Mouse (Mus musculus) cerebellum, postnatal 36 days (tissue): ENCODE data around the gene Lrrc59.
"Not testable (repeated sequence)": the region's sequence is repeated elsewhere in the genome, so short reads cannot be mapped to it uniquely, and the experiment has no call there.

ENCODE experiments used
- DNase-seq, 2 experiments: peaks; one replicate each; pipeline ENCODE4 v3.0.0; 2021 to 2022; ENCODE audit warnings: mixed read lengths in 2 of 2

Lrrc59 gene

GRCm38 (mm10) chr11:94632988-94633387, 3.4 kb downstream of the Lrrc59 start:
- DNase-seq = no peak

- no peak for DNase-seq
Measured at GRCm38 (mm10) chr11:94634431-94634830, 4.9 kb downstream of the Lrrc59 start.

GRCm38 (mm10) chr11:94644461-94645219, 15.1 kb downstream of the Lrrc59 start:
- DNase-seq = no peak

GRCm38 (mm10) chr11:94646457-94646856, 16.9 kb downstream of the Lrrc59 start:
- no peak for DNase-seq

GRCm38 (mm10) chr11:94651241-94651640, 21.7 kb downstream of the Lrrc59 start:
- DNase-seq = not testable (repeated sequence)

- DNase-seq = no peak
Measured at GRCm38 (mm10) chr11:94652973-94653372, 23.4 kb downstream of the Lrrc59 start.

- DNase-seq = peak; percentile 78 to 87
Measured at GRCm38 (mm10) chr11:94653663-94654436, 24.3 kb downstream of the Lrrc59 start, which contains the start of the genes Mrpl27 and Eme1. TSS of gene Mrpl27 (plus strand) at chr11:94653767. TSS of gene Eme1 (minus strand) at chr11:94653964.

- no peak for DNase-seq
Measured at GRCm38 (mm10) chr11:94661344-94661743, 31.8 kb downstream of the Lrrc59 start.

- DNase-seq = no peak
Measured at GRCm38 (mm10) chr11:94665281-94665680, 35.7 kb downstream of the Lrrc59 start.

- DNase-seq = no peak
Measured at GRCm38 (mm10) chr11:94674984-94675383, 45.4 kb downstream of the Lrrc59 start.

GRCm38 (mm10) chr11:94675446-94675845, 45.9 kb downstream of the Lrrc59 start:
- peak in 1 of 2 experiments; percentile 41 for DNase-seq

GRCm38 (mm10) chr11:94676308-94676707, 46.7 kb downstream of the Lrrc59 start:
- no peak for DNase-seq

GRCm38 (mm10) chr11:94676754-94677606, 47.4 kb downstream of the Lrrc59 start, which contains the start of gene Xylt2:
TSS of gene Xylt2 (minus strand) at chr11:94677515.
- DNase-seq = peak; percentile 81 to 91

- no peak for DNase-seq
Measured at GRCm38 (mm10) chr11:94677607-94678145, 48.1 kb downstream of the Lrrc59 start.

GRCm38 (mm10) chr11:94680639-94681038, 51.1 kb downstream of the Lrrc59 start:
- DNase-seq = no peak

- no peak for DNase-seq
Measured at GRCm38 (mm10) chr11:94681640-94682039, 52.1 kb downstream of the Lrrc59 start.

GRCm38 (mm10) chr11:94682427-94682826, 52.9 kb downstream of the Lrrc59 start:
- no peak for DNase-seq

- DNase-seq = no peak
Measured at GRCm38 (mm10) chr11:94687178-94687577, 57.6 kb downstream of the Lrrc59 start.

- not testable (repeated sequence) for DNase-seq
Measured at GRCm38 (mm10) chr11:94692502-94692901, 62.9 kb downstream of the Lrrc59 start.
